Mouse (Mus musculus) heart, postnatal 14 days (tissue): ENCODE measurements at regions not wholly inside any gene's neighbourhood (a gene's known extent, or its start where the extent isn't known, plus 50 kb on each side); places are given as distances from the start of the nearest gene placed in this dataset.

Experiments
- DNase-seq, 2 experiments: peaks; one replicate each; pipeline ENCODE4 v3.0.0; 2021 to 2022
- intact Hi-C: fragments of 180-260 bp; cut with DNase I; formaldehyde crosslinking; loops from one replicate; pipeline ENCODE4 v1.15.1; 2025

DNA sequence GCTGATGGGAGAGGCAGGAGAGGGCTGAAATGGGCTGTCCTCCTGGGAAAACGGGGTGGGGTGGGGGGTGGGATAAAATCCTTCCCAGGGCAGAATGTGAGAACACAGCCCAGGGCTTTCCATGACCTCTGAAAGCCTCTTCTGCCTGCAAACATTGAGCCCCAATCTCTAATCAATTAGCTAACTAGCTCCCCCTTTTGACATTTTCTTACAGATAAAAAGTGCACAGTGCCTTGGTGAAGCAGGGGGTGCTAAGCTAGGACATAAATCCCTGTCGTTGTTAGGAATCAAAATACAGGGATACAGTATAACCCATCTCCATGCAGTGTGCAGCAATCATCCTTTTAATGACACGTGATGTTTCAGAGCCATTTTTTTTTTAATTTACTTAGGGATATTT, 588.1 kb downstream of the Rnf144a start:
- DNase-seq: no peak
- intact Hi-C loops: no loop called here

- intact Hi-C loops: no loop called here
- DNase-seq: no peak
Observed at GRCm38 (mm10) chr12:25826451-25826850, 588.6 kb downstream of the Rnf144a start.

- intact Hi-C loops: no loop called here
- DNase-seq: no peak
Observed at GRCm38 (mm10) chr12:25816248-25816647, 598.8 kb downstream of the Rnf144a start.

GRCm38 (mm10) chr12:25795092-25795491, 620.0 kb downstream of the Rnf144a start:
- intact Hi-C loops: no loop called here
- no peak for DNase-seq

DNA sequence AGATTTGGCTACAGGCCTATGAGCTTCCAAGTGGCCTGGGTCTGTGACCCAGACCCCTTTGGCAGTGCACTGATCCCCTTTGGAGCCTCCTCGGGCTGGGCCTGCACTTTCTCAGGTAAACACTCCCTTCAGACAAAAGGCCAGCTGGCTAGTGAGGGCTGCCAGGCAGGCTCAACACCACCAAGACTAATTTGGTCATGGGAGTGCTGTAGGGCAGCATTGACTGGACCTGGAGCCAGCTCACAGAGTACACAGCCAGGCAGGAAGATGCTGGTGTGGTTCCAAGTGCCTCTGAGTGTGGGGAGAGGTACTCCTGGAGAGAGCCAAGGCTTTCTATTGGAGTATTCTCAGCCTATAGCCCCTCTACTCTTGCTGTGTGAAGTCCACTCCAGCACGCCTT, 620.5 kb downstream of the Rnf144a start:
- intact Hi-C loops: no loop called here
- DNase-seq: peak; percentile 12

- DNase-seq: no peak
- intact Hi-C loops: no loop called here
Observed at GRCm38 (mm10) chr12:25792571-25793075, 622.4 kb downstream of the Rnf144a start.

GRCm38 (mm10) chr12:25790956-25791355, 624.1 kb downstream of the Rnf144a start:
- intact Hi-C loops: no loop called here
- no peak for DNase-seq

- peak; percentile 15 to 16 for DNase-seq
- intact Hi-C loops: no loop called here
Observed at GRCm38 (mm10) chr12:25785646-25786606, 629.1 kb downstream of the Rnf144a start.

DNA sequence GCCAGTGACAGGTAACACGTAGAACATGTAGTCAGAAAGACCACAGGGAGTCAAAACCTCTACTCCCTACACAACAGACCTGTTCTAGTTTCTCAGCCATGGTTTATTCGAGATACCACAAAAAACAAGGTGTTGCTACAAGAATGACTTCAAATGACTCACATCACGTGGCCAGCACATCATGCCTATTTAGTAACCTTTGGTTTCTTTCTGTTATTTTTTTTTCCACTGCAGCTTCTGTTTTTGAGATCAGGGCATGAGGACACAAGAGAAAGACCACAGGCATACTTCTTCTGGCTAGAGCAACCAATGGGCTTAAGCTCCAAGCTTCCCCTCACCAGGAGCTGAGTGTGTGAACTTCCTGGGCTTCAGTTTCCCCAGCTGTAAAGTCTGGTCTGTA, 630.7 kb downstream of the Rnf144a start:
- intact Hi-C loops: no loop called here
- no peak for DNase-seq

- DNase-seq: no peak
- intact Hi-C loops: no loop called here
Observed at GRCm38 (mm10) chr12:25782972-25783717, 631.9 kb downstream of the Rnf144a start.

- DNase-seq: no peak
- intact Hi-C loops: no loop called here
Observed at GRCm38 (mm10) chr12:25771856-25772255, 643.2 kb downstream of the Rnf144a start.

- intact Hi-C loops: no loop called here
- DNase-seq: no peak
Observed at GRCm38 (mm10) chr12:25768644-25769043, 646.4 kb downstream of the Rnf144a start.

DNA sequence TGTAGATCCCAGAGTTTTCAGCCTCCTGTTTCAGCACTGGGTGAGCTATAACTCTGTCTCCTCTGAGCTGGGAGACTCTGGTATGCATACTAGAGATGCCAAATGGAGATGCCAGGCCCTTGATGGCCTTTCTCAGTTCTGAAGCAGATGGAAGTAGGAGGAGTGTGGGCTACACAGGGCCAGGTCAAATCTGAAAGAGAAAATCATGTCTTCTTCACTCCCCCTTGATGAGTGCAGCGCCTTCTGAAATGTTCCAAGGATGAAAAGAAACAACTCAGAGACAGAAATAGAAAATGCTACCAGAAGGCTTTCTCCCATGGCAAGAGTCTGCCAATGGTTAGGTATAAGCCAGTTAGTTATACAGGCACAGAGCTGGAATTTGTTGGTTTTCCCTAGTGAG, 652.0 kb downstream of the Rnf144a start:
- no peak for DNase-seq
- intact Hi-C loops: no loop called here

- no peak for DNase-seq
- intact Hi-C loops: no loop called here
Observed at GRCm38 (mm10) chr12:25757014-25757413, 658.0 kb downstream of the Rnf144a start.

DNA sequence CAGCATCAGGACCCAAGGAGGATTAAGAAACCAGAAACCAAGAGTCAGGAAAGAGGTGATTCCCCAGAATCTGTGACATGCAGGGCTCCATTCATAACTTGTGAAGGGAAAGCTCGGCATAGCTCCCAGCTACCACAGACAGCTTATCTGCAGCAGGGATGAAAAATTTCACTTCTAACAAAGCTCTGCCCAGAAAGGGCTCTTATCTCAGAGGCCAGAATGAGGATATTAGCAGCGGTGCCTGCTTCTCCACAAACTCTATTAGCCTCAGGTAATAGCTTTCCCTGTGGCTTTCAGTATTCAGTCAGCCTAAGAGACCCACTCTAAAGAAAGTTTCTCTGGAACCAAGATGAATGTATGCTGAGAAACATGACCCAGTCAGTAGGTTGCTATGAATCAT, 636.9 kb upstream of the Id2 start:
- peak in 1 of 2 experiments; percentile 1 for DNase-seq
- intact Hi-C loops: no loop called here

GRCm38 (mm10) chr12:25725774-25726173, 628.8 kb upstream of the Id2 start:
- intact Hi-C loops: no loop called here
- peak in 1 of 2 experiments; percentile 4 for DNase-seq

DNA sequence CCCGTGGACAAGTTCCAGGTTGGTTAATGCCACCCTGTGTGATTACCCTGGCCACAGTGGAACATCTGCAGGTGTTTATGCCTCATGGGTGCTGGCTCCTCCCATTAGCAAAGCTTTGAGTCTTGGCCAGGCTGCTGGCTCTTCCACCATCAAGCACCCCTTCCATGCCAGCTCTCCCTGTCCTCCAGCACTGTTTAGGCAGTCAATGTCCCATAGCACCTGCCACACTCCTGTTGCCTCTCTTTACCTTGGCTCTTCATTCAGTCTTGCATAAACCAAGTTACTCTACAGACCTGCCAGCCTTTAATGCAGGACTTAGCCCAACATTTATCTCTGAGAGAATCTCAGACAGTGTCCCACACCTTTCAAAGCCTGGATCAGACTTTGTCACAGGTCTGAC, 614.2 kb upstream of the Id2 start:
- intact Hi-C loops: no loop called here
- DNase-seq: no peak

DNA sequence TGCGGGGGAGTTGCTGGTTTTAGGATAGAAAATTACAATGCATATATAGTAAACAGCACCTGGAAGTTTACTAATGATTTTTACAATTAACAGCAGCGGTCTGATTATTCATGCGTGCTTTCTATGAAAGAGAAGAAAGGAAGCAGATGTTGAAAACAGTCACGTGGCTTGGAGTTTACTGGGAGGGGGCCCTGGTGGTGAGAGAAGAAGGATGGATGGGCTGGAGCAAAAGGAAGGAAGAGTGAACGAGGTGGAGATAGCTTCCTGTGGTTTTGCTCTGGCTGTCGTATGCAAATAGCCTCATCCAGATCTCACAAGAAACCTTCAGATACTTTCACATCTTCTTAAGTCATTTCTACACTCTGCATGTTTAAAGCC, 606.1 kb upstream of the Id2 start:
- DNase-seq: no peak
- intact Hi-C loops: no loop called here

- intact Hi-C loops: no loop called here
- no peak for DNase-seq
Observed at GRCm38 (mm10) chr12:25702176-25703022, 605.5 kb upstream of the Id2 start.

DNA sequence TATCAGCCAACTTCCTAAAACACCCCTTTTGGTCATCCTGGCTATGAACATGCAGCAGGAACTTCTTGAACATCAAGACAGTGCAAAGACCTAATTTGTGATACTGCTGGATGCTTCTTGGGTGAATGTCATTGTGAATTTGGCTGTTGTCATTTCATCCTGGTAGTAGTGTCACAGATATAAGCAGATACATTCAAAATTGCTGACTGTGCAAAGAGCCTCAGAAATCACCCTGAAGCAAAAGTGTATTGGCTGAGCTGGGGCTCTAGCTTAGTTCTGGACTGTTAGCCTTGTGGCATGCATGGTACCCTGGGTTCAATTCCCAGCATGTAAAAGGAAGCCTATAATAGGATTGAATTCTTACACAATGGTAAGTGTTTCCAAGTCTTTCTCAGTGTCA, 590.1 kb upstream of the Id2 start:
- intact Hi-C loops: no loop called here
- DNase-seq: no peak

- no peak for DNase-seq
- intact Hi-C loops: no loop called here
Observed at GRCm38 (mm10) chr12:25676631-25677030, 579.7 kb upstream of the Id2 start.
